Mouse (Mus musculus) lung, embryonic 15.5 days (tissue): Measurements from ENCODE around the gene Als2. TPM values are rescaled to one million over a fixed set of nuclear protein-coding genes. Genes with fewer than 3 reads are reported as not detected.
A peak's percentile ranks its signal among the peaks of the same experiment; 100 is the strongest.

Source experiments
- ATAC-seq: fragments of 200-750 bp; cut with Nextera tagmentation; 2 replicates; pipeline ENCODE4 v1.8.0; 2017; ENCODE audit warnings: moderate number of reproducible peaks, borderline replicate concordance; ENCODE audit not compliant: low FRiP score, low TSS enrichment; ENCODE audit errors: extremely low read depth
- H3K27ac ChIP-seq: fragments of 300-500 bp; sonication (generic); 2 replicates; pipeline ENCODE4 v1.5.1; 2015; ENCODE audit warnings: moderate library complexity, mild to moderate bottlenecking, inconsistent platforms
- H3K27me3 ChIP-seq: fragments of 300-500 bp; sonication (generic); 2 replicates; pipeline ENCODE4 v1.6.1; 2015; ENCODE audit warnings: inconsistent platforms
- H3K36me3 ChIP-seq: fragments of 300-500 bp; sonication (generic); 2 replicates; pipeline ENCODE4 v1.6.1; 2015; ENCODE audit warnings: inconsistent platforms
- H3K4me1 ChIP-seq: fragments of 300-500 bp; sonication (generic); 2 replicates; pipeline ENCODE4 v1.6.1; 2015; ENCODE audit warnings: inconsistent platforms
- H3K4me2 ChIP-seq: fragments of 300-500 bp; sonication (generic); 2 replicates; pipeline ENCODE4 v1.6.1; 2015; ENCODE audit warnings: inconsistent platforms, mild to moderate bottlenecking, moderate library complexity
- H3K4me3 ChIP-seq: fragments of 300-500 bp; sonication (generic); 2 replicates; pipeline ENCODE4 v1.5.1; 2015; ENCODE audit warnings: mild to moderate bottlenecking, inconsistent platforms
- H3K9ac ChIP-seq: fragments of 300-500 bp; sonication (generic); 2 replicates; pipeline ENCODE4 v1.6.1; 2015; ENCODE audit warnings: inconsistent platforms
- H3K9me3 ChIP-seq: fragments of 300-500 bp; sonication (generic); 2 replicates; pipeline ENCODE4 v1.6.1; 2016; ENCODE audit warnings: inconsistent platforms
- WGBS: fragments of 180-500 bp; shearing (Covaris S2); methylation state at CpG from one replicate; pipeline ENCODE4 v1.1.7; 2015; 5-methylcytosine and 5-hydroxymethylcytosine counted together
- polyA plus RNA-seq: library from polyadenylated mRNA; unstranded; fragments of >200 nt; fragmentation: Nextera tagmentation; extraction: Ambion mirVana; gene quantifications from 2 replicates; pipeline ENCODE4 v1.2.1, GENCODE M21; 2015

Als2 gene
- polyA plus RNA-seq, 1 experiment from 2014 or later = 10.7 TPM

DNA sequence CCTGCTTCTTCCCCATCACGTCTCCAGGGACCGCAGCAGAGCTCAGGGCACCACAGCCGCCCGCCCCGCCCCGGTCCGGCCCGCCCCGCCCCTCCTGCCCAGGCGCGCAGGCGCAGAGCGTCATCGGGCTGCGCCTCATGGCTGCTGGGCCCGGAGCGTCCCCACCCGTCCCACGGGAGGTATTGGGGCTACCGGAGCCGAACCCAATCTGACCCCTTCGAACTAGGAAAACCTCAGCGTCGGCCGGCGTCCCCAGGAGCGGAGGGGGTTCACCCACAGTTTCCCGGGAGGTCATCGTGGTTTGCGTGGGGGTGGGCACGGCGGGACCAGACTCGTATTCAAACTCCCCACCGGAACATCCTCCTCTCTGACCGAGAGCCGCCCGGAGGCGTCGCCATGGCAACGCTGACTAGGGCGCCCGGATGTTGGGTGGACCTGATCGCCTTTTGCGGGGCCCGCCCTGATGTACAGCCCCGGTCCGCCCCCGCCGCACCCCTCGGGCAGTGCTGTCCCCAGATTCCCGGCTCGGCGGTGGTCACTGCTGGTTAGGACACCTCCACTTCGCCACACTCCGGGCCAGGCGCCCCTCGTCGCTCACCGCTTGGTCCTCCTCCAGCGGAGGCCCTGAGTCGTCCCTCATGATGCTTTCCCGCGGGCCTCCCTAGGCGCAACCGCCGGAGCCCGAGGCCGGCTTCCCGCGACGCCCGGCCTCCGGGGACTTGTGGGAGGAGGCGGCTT lies 117.1 kb downstream of the Als2 start, which contains the start of gene Tmem237:
TSS of gene Tmem237 (minus strand) at position 689 of the 738 bp plus-strand sequence.
- H3K4me2 ChIP-seq = peak within 1 kb of the TSS; percentile 86
- H3K9ac ChIP-seq = peak within 1 kb of the TSS; percentile 82
- H3K4me1 ChIP-seq = 0 out of 2 replicates have a peak, but pooled peaks cover 3% of the 10 kb centered on the region
- peak within 1 kb of the TSS; percentile 67 for H3K4me3 ChIP-seq
- H3K27ac ChIP-seq = peak within 1 kb of the TSS; percentile 71
- no peaks in the 10 kb centered on the region for H3K9me3 ChIP-seq
- under 1% methylated on average over 74 of the region's 74 CpGs for whole genome bisulfite sequencing
- ATAC-seq = peak; percentile 99
- no peaks in the 10 kb centered on the region for H3K36me3 ChIP-seq
- no peaks in the 10 kb centered on the region for H3K27me3 ChIP-seq

Other genes starting within 250 kb of the Als2 start
- not detected in 2 replicates for gene C2cd6, start 142.3 kb downstream of the Als2 start, polyA plus RNA-seq
- gene Tmem237, start 116.8 kb downstream of the Als2 start, polyA plus RNA-seq = 37.2 and 39.1 TPM in 2 replicates
- gene Mpp4, start 73.8 kb downstream of the Als2 start, polyA plus RNA-seq = 0.21 and 0.56 TPM in 2 replicates
- gene Cdk15, start 19.7 kb upstream of the Als2 start, polyA plus RNA-seq = 0.18 TPM in 1 of 2 replicates, not detected in the other
- gene Fzd7, start 245.2 kb upstream of the Als2 start, polyA plus RNA-seq = 15.4 and 15.8 TPM in 2 replicates